Mouse (Mus musculus) gastrocnemius, adult 8-10 months (tissue): Measurements from ENCODE around the gene Bco2. TPM values are rescaled to one million over a fixed set of nuclear protein-coding genes. Genes with fewer than 3 reads are reported as not detected.

ENCODE experiments used
- DNase-seq, 2 experiments: peaks; one replicate each; pipeline ENCODE4 v3.0.0; 2022; ENCODE audit warnings: low spot score in 2 of 2
- total RNA-seq, 4 experiments: library from RNA; stranded (reverse); gene quantifications; 2 replicates each; pipeline ENCODE4 v1.2.4; 2022

The Bco2 gene
- total RNA-seq, 4 experiments from 2014 or later: 0.13 to 0.47 (median 0.44) TPM

GRCm38 (mm10) chr9:50518781-50519180, 36.2 kb downstream of the Bco2 start:
- DNase-seq: no peak

- DNase-seq: no peak
Measured at GRCm38 (mm10) chr9:50515462-50515861, 39.5 kb downstream of the Bco2 start.

GRCm38 (mm10) chr9:50507570-50507969, 47.4 kb downstream of the Bco2 start:
- no peak for DNase-seq

GRCm38 (mm10) chr9:50505405-50505804, 49.6 kb downstream of the Bco2 start:
- DNase-seq: no peak

- no peak for DNase-seq
Measured at GRCm38 (mm10) chr9:50502949-50503348, 52.0 kb downstream of the Bco2 start.

GRCm38 (mm10) chr9:50500974-50501501, 53.9 kb downstream of the Bco2 start:
- no peak for DNase-seq

- DNase-seq: no peak
Measured at GRCm38 (mm10) chr9:50500467-50500973, 54.5 kb downstream of the Bco2 start.

GRCm38 (mm10) chr9:50499781-50500180, 55.2 kb downstream of the Bco2 start:
- DNase-seq: no peak

GRCm38 (mm10) chr9:50498815-50499214, 56.2 kb downstream of the Bco2 start:
- no peak for DNase-seq

- no peak for DNase-seq
Measured at GRCm38 (mm10) chr9:50497536-50497935, 57.4 kb downstream of the Bco2 start.

- DNase-seq: no peak
Measured at GRCm38 (mm10) chr9:50497076-50497475, 57.9 kb downstream of the Bco2 start.

GRCm38 (mm10) chr9:50496546-50496945, 58.4 kb downstream of the Bco2 start:
- DNase-seq: no peak

- no peak for DNase-seq
Measured at GRCm38 (mm10) chr9:50496151-50496505, 58.9 kb downstream of the Bco2 start.

GRCm38 (mm10) chr9:50495405-50496150, 59.4 kb downstream of the Bco2 start:
- DNase-seq: no peak

GRCm38 (mm10) chr9:50494311-50494710, 60.7 kb downstream of the Bco2 start, which contains the start of gene Plet1:
TSS of gene Plet1 (plus strand) at chr9:50494525.
- no peak for DNase-seq

GRCm38 (mm10) chr9:50493777-50494176, 61.2 kb downstream of the Bco2 start:
- no peak for DNase-seq

GRCm38 (mm10) chr9:50491531-50492045, 63.4 kb downstream of the Bco2 start:
- no peak for DNase-seq

GRCm38 (mm10) chr9:50490836-50491235, 64.1 kb downstream of the Bco2 start:
- DNase-seq: no peak

GRCm38 (mm10) chr9:50485521-50485920, 69.5 kb downstream of the Bco2 start:
- DNase-seq: no peak
